Mouse (Mus musculus) heart, postnatal 0 days (tissue): ENCODE data around the gene Sppl2a. TPM values are rescaled to one million over a fixed set of nuclear protein-coding genes. Genes with fewer than 3 reads are reported as not detected.

Source experiments
- ATAC-seq: fragments of 200-750 bp; cut with Nextera tagmentation; 2 replicates; pipeline ENCODE4 v1.8.0; 2017; ENCODE audit warnings: low read depth, moderate number of reproducible peaks, moderate library complexity; ENCODE audit not compliant: insufficient read depth
- DNase-seq: peaks from one replicate; pipeline ENCODE4 v3.0.0-alpha.2; 2016; ENCODE audit warnings: low spot score
- H3K27ac ChIP-seq: fragments of 300-500 bp; sonication (generic); 2 replicates; pipeline ENCODE4 v1.5.1; 2014; ENCODE audit warnings: low read depth, mild to moderate bottlenecking
- H3K27me3 ChIP-seq: fragments of 300-500 bp; sonication (generic); 2 replicates; pipeline ENCODE4 v1.6.1; 2014; ENCODE audit warnings: low read length, mixed read lengths; ENCODE audit not compliant: control insufficient read depth, insufficient read depth
- H3K36me3 ChIP-seq: fragments of 300-500 bp; sonication (generic); replicated peaks from 2 replicates; pipeline ENCODE4 v1.6.1; 2014; ENCODE audit warnings: low read length, mixed read lengths; ENCODE audit not compliant: control insufficient read depth, insufficient read depth
- H3K4me1 ChIP-seq: fragments of 300-500 bp; sonication (generic); 2 replicates; pipeline ENCODE4 v1.6.1; 2014; ENCODE audit warnings: antibody characterized with exemption; ENCODE audit not compliant: control insufficient read depth, insufficient read depth
- H3K4me2 ChIP-seq: fragments of 300-500 bp; sonication (generic); 2 replicates; pipeline ENCODE4 v1.6.1; 2014; ENCODE audit warnings: low read depth, mild to moderate bottlenecking, low read length, moderate library complexity
- H3K4me3 ChIP-seq: fragments of 300-500 bp; sonication (generic); 2 replicates; pipeline ENCODE4 v1.5.1; 2014; ENCODE audit warnings: low read depth, low read length
- H3K9ac ChIP-seq: fragments of 300-500 bp; sonication (generic); replicated peaks from 2 replicates; pipeline ENCODE4 v1.6.1; 2014; ENCODE audit warnings: low read depth, low read length, mixed read lengths
- H3K9me3 ChIP-seq: fragments of 300-500 bp; sonication (generic); replicated peaks from 2 replicates; pipeline ENCODE4 v1.6.1; 2016; ENCODE audit warnings: low read length; ENCODE audit not compliant: control insufficient read depth
- CTCF ChIP-seq: IDR thresholded peaks from 2 replicates; pipeline ENCODE4 v1.5.1; 2016; ENCODE audit warnings: antibody characterized with exemption, control low read depth, low read depth
- EP300 ChIP-seq: IDR thresholded peaks from 2 replicates; pipeline ENCODE4 v1.6.1; 2016; ENCODE audit warnings: antibody characterized with exemption, low read depth
- WGBS: fragments of 180-500 bp; shearing (Covaris S2); extraction: QIAGEN DNeasy Blood & Tissue Kit; methylation state at CpG from one replicate; pipeline ENCODE4 v1.1.7; 2014; 5-methylcytosine and 5-hydroxymethylcytosine counted together
- polyA plus RNA-seq: library from polyadenylated mRNA; unstranded; fragments of >200 nt; fragmentation: Nextera tagmentation; extraction: Ambion mirVana; gene quantifications from 2 replicates; pipeline ENCODE4 v1.2.1, GENCODE M21; 2015
- total RNA-seq: library from RNA; depleted of rRNA; stranded (reverse); fragments of >200 nt; gene quantifications from 2 replicates; pipeline ENCODE4 v1.2.3, GENCODE M21; 2014; ENCODE audit warnings: low replicate concordance; rRNA removed

Sppl2a gene
- total RNA-seq: 32.6 and 42.7 TPM in 2 replicates
- polyA plus RNA-seq: 28.7 and 30.3 TPM in 2 replicates

GRCm38 (mm10) chr2:126932897-126933641 lies at the start of gene Sppl2a:
Sppl2a (minus strand) TSS chr2:126933235.
- H3K9ac ChIP-seq: peak within 1 kb of the TSS; percentile 80
- no peaks in the 10 kb centered on the region for H3K27me3 ChIP-seq
- peak within 1 kb of the TSS; percentile 67 for H3K4me3 ChIP-seq
- under 1% methylated on average over 27 of the region's 35 CpGs for WGBS
- DNase-seq (peak; percentile 93), ATAC-seq (peak; percentile 99)
- H3K27ac ChIP-seq: peak within 1 kb of the TSS; percentile 98
- no peaks in the 10 kb centered on the region for H3K36me3 ChIP-seq
- H3K9me3 ChIP-seq: no peaks in the 10 kb centered on the region
- H3K4me1 ChIP-seq: peaks cover 10% of the 10 kb centered on the region
- TF ChIP-seq CTCF: 0 out of 2 replicates have a peak, but pooled peaks have one; percentile 4
- TF ChIP-seq EP300: peak; percentile 55; the same call in 1 of the 2 replicates
- H3K4me2 ChIP-seq: peak within 1 kb of the TSS; percentile 77

DNA sequence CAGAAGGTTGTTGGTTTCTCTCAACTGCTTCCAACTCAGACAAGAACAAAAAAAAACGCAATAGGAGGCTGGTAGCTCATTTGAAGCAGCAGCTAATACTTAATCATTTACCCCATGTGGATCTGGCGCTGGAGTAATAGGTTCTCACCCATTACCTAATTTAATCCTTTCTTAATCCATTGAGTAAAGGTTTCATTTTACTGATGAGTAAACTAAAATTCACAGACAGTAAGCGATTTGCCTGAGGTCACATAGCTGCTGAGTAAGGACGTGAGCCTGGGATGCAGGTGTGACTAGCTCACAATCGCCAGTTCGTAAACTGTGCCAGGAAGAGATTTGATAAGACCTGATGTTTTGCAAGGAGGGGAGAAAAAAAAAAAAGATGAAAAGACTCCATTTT lies 44.4 kb upstream of the Sppl2a start:
- 60% methylated on average over 6 of the region's 6 CpGs for WGBS
- no peaks in the 10 kb centered on the region for H3K9me3 ChIP-seq
- TF ChIP-seq CTCF: no peak
- TF ChIP-seq EP300: no peak
- no peaks in the 10 kb centered on the region for H3K27me3 ChIP-seq
- H3K9ac ChIP-seq: no peak overlapping the region
- H3K27ac ChIP-seq: no peak overlapping the region
- DNase-seq: no peak
- H3K36me3 ChIP-seq: no peaks in the 10 kb centered on the region
- no peak overlapping the region for H3K4me3 ChIP-seq
- no peak for ATAC-seq
- H3K4me2 ChIP-seq: no peak overlapping the region
- H3K4me1 ChIP-seq: no peaks in the 10 kb centered on the region

DNA sequence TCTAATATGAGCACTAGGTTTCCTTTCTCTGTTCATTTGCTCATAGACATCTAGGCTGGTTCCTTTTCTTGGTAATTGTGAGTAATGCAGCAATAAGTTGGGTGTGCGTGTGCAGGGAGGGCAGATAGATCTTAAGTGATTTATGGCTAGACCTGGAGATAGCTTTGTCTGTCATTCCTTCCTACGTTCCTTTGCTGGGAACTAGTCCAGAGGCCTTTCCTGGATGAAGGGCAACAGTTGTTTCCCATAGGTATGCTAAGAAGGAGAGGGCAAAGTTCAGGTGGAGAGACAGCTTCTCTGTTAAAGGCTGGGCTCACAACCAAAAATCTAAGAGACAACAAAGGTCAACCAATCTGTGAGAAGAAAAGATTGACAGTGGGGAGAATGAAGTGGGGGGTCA lies 28.7 kb upstream of the Sppl2a start:
- Histone ChIP-seq H3K9me3 (no peaks in the 10 kb centered on the region), H3K36me3 (no peaks in the 10 kb centered on the region), H3K27ac (no peak overlapping the region), H3K9ac (no peak overlapping the region), H3K4me1 (no peaks in the 10 kb centered on the region), H3K4me2 (no peak overlapping the region), H3K27me3 (no peaks in the 10 kb centered on the region), H3K4me3 (no peak overlapping the region)
- ATAC-seq (no peak), DNase-seq (no peak)
- WGBS: 74% methylated on average over 2 of the region's 2 CpGs
- TF ChIP-seq CTCF (no peak), EP300 (no peak)

DNA sequence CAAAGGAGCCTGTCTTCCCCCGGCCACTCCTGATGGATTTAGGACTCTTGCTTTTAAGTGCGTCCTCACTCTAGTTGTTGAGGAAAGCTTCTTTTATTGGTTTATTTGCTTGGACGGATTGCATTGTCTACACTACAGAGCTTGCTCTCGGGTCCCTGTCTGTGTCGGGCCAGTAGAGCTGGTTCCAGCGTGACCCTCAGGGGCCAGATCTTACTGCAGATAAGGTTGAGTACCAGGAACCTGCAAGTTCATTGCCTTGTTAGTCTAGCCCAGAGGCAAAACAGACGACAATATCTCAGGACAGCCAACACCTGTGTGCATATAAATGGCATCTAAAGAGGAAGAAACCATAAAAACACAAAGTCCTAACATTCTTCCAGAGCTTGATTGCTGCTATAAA lies 22.6 kb upstream of the Sppl2a start:
- H3K4me3 ChIP-seq: no peak overlapping the region
- no peaks in the 10 kb centered on the region for H3K36me3 ChIP-seq
- 74% methylated on average over 7 of the region's 7 CpGs for WGBS
- H3K9me3 ChIP-seq: no peaks in the 10 kb centered on the region
- DNase-seq: no peak
- no peak for TF ChIP-seq EP300
- no peak for TF ChIP-seq CTCF
- peaks cover 6% of the 10 kb centered on the region; the same call in 1 of the 2 replicates for H3K4me1 ChIP-seq
- H3K9ac ChIP-seq: no peak overlapping the region
- no peak for ATAC-seq
- H3K4me2 ChIP-seq: no peak overlapping the region
- no peaks in the 10 kb centered on the region for H3K27me3 ChIP-seq
- no peak overlapping the region for H3K27ac ChIP-seq

DNA sequence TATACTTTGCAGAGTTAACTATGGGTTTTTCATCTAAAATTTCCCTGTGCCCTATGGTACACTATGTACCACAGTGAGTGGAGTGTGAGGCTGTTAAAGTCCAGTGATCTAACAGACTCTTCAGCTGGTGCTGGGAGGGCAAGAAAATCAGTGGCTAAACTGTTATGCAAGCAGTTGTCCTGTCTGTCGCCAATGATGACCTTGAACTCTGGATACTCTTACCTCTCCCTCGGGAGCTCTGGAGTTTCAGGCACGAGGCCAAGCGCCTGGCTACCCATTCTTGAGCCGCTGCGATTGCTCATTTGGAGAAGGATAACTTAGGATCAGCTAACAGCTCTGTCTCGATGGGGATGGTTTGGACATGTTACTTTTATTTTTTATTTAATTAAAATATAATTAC lies 18.1 kb upstream of the Sppl2a start:
- WGBS: 24% methylated on average over 7 of the region's 7 CpGs
- no peak for TF ChIP-seq CTCF
- TF ChIP-seq EP300: no peak

More for the DNA sequence above, 18.1 kb upstream of the Sppl2a start:
- Histone ChIP-seq H3K4me1 (peaks cover 8% of the 10 kb centered on the region; the same call in 1 of the 2 replicates), H3K4me3 (no peak overlapping the region), H3K27me3 (no peaks in the 10 kb centered on the region), H3K4me2 (no peak overlapping the region), H3K27ac (peak overlapping the region; percentile 44), H3K36me3 (no peaks in the 10 kb centered on the region), H3K9me3 (no peaks in the 10 kb centered on the region), H3K9ac (no peak overlapping the region)
- peak; percentile 84 for ATAC-seq
- peak; percentile 70 for DNase-seq
